Mouse (Mus musculus) ovary, postnatal 10 days (tissue): ENCODE measurements around the gene Slc2a9.
"Not testable (repeated sequence)": the region's sequence is repeated elsewhere in the genome, so short reads cannot be mapped to it uniquely, and the experiment has no call there.

Source experiments
- DNase-seq: peaks from one replicate; pipeline ENCODE4 v3.0.0; 2022; ENCODE audit warnings: low spot score

The Slc2a9 gene

GRCm38 (mm10) chr5:38500043-38500442 lies 2.9 kb downstream of the Slc2a9 start:
- no peak for DNase-seq

- no peak for DNase-seq
These were observed 3.6 kb downstream of the Slc2a9 start for GRCm38 (mm10) chr5:38499316-38499811.

GRCm38 (mm10) chr5:38498479-38498878 lies 4.5 kb downstream of the Slc2a9 start:
- no peak for DNase-seq

- DNase-seq, result no peak
These were observed 6.4 kb downstream of the Slc2a9 start for GRCm38 (mm10) chr5:38496491-38497057.

- DNase-seq, result no peak
These were observed 9.1 kb downstream of the Slc2a9 start for GRCm38 (mm10) chr5:38493890-38494289.

- DNase-seq, result no peak
These were observed 11.2 kb downstream of the Slc2a9 start for GRCm38 (mm10) chr5:38491763-38492162.

GRCm38 (mm10) chr5:38489739-38490138 lies 13.2 kb downstream of the Slc2a9 start:
- DNase-seq, result no peak

- DNase-seq, result no peak
These were observed 14.0 kb downstream of the Slc2a9 start for GRCm38 (mm10) chr5:38488673-38489615.

- no peak for DNase-seq
These were observed 14.9 kb downstream of the Slc2a9 start for GRCm38 (mm10) chr5:38488026-38488425.

- no peak for DNase-seq
These were observed 15.7 kb downstream of the Slc2a9 start for GRCm38 (mm10) chr5:38487247-38487646.

GRCm38 (mm10) chr5:38485946-38486345 lies 17.0 kb downstream of the Slc2a9 start:
- no peak for DNase-seq

- DNase-seq, result no peak
These were observed 19.3 kb downstream of the Slc2a9 start for GRCm38 (mm10) chr5:38483518-38484110.

GRCm38 (mm10) chr5:38480822-38481707 lies 21.9 kb downstream of the Slc2a9 start:
- DNase-seq, result no peak

- peak; percentile 21 for DNase-seq
These were observed 22.8 kb downstream of the Slc2a9 start for GRCm38 (mm10) chr5:38479908-38480725.

GRCm38 (mm10) chr5:38479545-38479907 lies 23.4 kb downstream of the Slc2a9 start:
- DNase-seq, result not testable (repeated sequence)

- no peak for DNase-seq
These were observed 23.9 kb downstream of the Slc2a9 start for GRCm38 (mm10) chr5:38479027-38479426.

- DNase-seq, result no peak
These were observed 25.1 kb downstream of the Slc2a9 start for GRCm38 (mm10) chr5:38477731-38478445.

- no peak for DNase-seq
These were observed 25.9 kb downstream of the Slc2a9 start for GRCm38 (mm10) chr5:38476861-38477565.

GRCm38 (mm10) chr5:38470881-38471280 lies 32.1 kb downstream of the Slc2a9 start:
- no peak for DNase-seq
